Mouse (Mus musculus): ENCODE results near the gene Fam3c. TPM values are rescaled to one million over a fixed set of nuclear protein-coding genes. Genes with fewer than 3 reads are reported as not detected.
A peak's percentile ranks its signal among the peaks of the same experiment; 100 is the strongest.

Fam3c gene
- polyA plus RNA-seq, 1 experiment from 2014 or later: 40.1 TPM

DNA sequence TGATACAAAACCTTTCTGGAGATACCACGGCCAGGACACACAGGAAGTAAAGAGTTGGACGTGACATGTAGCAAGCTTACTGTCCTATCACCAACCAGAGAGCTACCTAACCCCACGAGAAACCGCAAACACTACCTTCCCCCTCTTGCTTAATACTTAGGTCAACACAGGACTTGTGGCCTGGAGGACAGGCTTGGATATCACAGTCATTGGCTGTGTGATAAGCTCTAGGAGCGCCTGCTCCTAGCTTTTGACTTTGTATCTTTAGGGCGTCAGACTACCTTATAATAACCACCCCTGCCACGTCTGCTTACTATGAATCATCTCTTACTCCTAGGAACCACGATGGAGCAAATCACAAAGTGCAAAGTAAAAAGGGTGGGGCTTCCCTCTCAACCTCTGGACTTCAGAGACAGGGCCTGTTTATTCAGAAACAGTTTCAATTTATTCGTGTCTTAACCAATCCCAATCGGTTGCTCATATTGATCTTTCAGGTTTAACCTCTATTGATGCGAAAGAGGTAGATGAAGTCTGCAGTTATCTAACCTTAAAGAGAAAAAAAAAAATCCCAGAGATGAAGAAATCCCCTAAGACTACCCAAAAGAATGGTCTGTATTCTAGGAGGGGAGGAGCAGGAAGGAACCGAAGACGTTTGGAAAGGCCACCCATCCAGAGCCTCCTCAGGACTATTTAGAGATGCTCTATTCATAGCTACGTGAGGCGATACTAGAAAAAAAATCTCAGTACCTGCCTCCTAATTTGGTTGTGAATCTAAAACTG, 16.1 kb downstream of the Fam3c start:
- H3K27me3 ChIP-seq (ENCODE audit: control insufficient read depth, insufficient read depth, low read length): no peaks in the 10 kb centered on the region
- no peaks in the 10 kb centered on the region for H3K9me3 ChIP-seq (ENCODE audit: control insufficient read depth, low read length)
- DNase-seq (ENCODE audit: low spot score) (no peak), ATAC-seq (ENCODE audit: insufficient number of reproducible peaks, low FRiP score, low TSS enrichment, low read depth) (no peak)
- no peaks in the 10 kb centered on the region for H3K36me3 ChIP-seq (ENCODE audit: control insufficient read depth, insufficient read depth, low read length)
- H3K4me2 ChIP-seq (ENCODE audit: low read depth, severe bottlenecking): no peak overlapping the region
- no peak overlapping the region for H3K27ac ChIP-seq (replicated peaks; ENCODE audit: low read depth, low read length)
- WGBS: 93% methylated on average over 15 of the region's 15 CpGs
- no peaks in the 10 kb centered on the region for H3K4me1 ChIP-seq (ENCODE audit: control insufficient read depth, insufficient read depth, low read length)
- H3K9ac ChIP-seq (ENCODE audit: low read length): no peak overlapping the region
- no peak overlapping the region for H3K4me3 ChIP-seq (ENCODE audit: low read depth, low read length)

DNA sequence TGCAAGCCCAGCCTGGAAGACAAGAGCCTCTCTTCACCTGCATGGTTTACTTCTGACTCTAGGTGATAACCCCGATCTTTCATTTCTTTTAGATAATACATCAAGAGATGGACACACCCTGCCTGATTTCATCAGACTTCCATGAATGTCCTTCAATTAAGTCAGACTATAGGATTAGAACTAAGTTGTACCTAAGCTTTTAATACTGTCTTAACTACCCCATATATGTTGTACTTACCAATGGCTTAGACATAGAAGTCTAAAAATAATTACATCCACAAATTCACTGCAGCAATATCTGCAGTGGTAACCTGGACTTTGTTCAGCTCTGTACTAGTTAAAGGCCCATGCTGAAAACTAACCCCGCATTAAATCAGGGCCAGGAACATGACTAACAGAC, 23.5 kb downstream of the Fam3c start:
- no peaks in the 10 kb centered on the region for H3K9me3 ChIP-seq (ENCODE audit: control insufficient read depth, low read length)
- no peaks in the 10 kb centered on the region for H3K36me3 ChIP-seq (ENCODE audit: control insufficient read depth, insufficient read depth, low read length)
- H3K9ac ChIP-seq (ENCODE audit: low read length): no peak overlapping the region
- no peak overlapping the region for H3K4me2 ChIP-seq (ENCODE audit: low read depth, severe bottlenecking)
- DNase-seq (ENCODE audit: low spot score) (no peak), ATAC-seq (ENCODE audit: insufficient number of reproducible peaks, low FRiP score, low TSS enrichment, low read depth) (no peak)
- H3K4me1 ChIP-seq (ENCODE audit: control insufficient read depth, insufficient read depth, low read length): no peaks in the 10 kb centered on the region
- no peak overlapping the region for H3K4me3 ChIP-seq (ENCODE audit: low read depth, low read length)
- WGBS: 91% methylated on average over 2 of the region's 2 CpGs
- H3K27ac ChIP-seq (replicated peaks; ENCODE audit: low read depth, low read length): no peak overlapping the region
- no peaks in the 10 kb centered on the region for H3K27me3 ChIP-seq (ENCODE audit: control insufficient read depth, insufficient read depth, low read length)

DNA sequence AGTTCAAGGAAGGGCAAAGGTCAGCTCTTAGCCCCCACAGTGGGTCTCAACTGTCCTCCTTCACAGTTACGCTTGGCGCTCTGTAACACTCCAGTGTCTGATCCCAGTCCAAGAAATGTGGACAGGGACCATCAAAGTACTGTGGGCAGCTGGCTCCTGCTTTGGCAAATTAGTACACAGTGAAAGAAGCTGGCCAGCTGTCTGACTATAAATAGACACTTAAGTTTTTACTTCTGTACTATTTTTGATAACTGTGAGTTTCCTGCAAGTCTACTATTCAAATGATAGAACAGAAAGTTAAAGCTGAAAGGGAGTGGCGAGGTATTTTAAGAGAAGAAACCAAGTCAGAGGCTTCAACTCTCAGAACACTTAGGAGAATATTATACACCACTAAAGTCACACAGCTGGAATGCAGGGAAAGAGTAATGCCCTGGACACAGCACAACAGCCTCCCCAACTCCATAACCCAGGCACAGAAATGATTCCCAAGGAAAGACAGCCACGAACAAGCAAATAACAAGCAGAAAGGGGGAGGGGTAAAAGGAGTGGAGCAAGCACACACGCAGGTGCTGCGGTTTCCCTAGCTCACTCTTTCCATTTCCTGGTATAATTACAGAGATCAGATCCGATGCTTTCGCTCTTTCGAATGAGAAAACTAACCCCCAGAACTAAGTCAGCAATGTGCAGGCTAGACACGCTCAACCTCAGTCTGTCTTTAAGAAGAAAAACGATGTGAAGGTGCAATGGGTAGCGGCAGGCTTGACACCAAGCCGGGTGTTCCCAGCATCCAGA, 25.7 kb downstream of the Fam3c start:
- H3K9ac ChIP-seq (ENCODE audit: low read length): no peak overlapping the region
- H3K4me1 ChIP-seq (ENCODE audit: control insufficient read depth, insufficient read depth, low read length): no peaks in the 10 kb centered on the region
- H3K4me3 ChIP-seq (ENCODE audit: low read depth, low read length): no peak overlapping the region
- ATAC-seq (ENCODE audit: insufficient number of reproducible peaks, low FRiP score, low TSS enrichment, low read depth) (no peak), DNase-seq (ENCODE audit: low spot score) (no peak)
- H3K9me3 ChIP-seq (ENCODE audit: control insufficient read depth, low read length): no peaks in the 10 kb centered on the region
- H3K27ac ChIP-seq (replicated peaks; ENCODE audit: low read depth, low read length): no peak overlapping the region
- no peaks in the 10 kb centered on the region for H3K36me3 ChIP-seq (ENCODE audit: control insufficient read depth, insufficient read depth, low read length)
- 81% methylated on average over 13 of the region's 13 CpGs for whole genome bisulfite sequencing
- no peak overlapping the region for H3K4me2 ChIP-seq (ENCODE audit: low read depth, severe bottlenecking)
- no peaks in the 10 kb centered on the region for H3K27me3 ChIP-seq (ENCODE audit: control insufficient read depth, insufficient read depth, low read length)

DNA sequence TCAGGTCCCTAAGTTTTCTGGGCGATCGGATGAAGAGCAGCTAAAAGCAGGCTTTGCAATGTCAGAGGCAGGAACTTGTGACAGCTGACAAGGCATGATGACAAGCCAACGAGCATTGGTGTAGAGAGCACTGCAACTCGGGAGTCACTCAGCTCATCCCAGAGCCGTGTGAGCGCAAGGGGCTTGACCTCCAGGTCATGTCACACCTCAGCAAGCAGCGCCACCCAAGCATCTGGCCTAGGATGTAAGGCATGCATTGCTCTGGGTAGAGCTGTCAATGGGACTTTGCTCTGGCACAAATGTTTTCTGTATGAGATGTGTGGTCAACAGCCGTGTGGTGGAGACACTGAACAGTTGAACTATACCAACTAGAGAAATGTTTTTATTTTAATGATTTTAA, 28.1 kb downstream of the Fam3c start:
- no peaks in the 10 kb centered on the region for H3K4me1 ChIP-seq (ENCODE audit: control insufficient read depth, insufficient read depth, low read length)
- no peaks in the 10 kb centered on the region for H3K27me3 ChIP-seq (ENCODE audit: control insufficient read depth, insufficient read depth, low read length)
- H3K9ac ChIP-seq (ENCODE audit: low read length): no peak overlapping the region
- no peaks in the 10 kb centered on the region for H3K36me3 ChIP-seq (ENCODE audit: control insufficient read depth, insufficient read depth, low read length)
- no peak overlapping the region for H3K4me2 ChIP-seq (ENCODE audit: low read depth, severe bottlenecking)
- WGBS: 69% methylated on average over 8 of the region's 8 CpGs
- no peak for DNase-seq (ENCODE audit: low spot score)
- no peak for ATAC-seq (ENCODE audit: insufficient number of reproducible peaks, low FRiP score, low TSS enrichment, low read depth)
- no peaks in the 10 kb centered on the region for H3K9me3 ChIP-seq (ENCODE audit: control insufficient read depth, low read length)
- no peak overlapping the region for H3K4me3 ChIP-seq (ENCODE audit: low read depth, low read length)
- H3K27ac ChIP-seq (replicated peaks; ENCODE audit: low read depth, low read length): no peak overlapping the region

DNA sequence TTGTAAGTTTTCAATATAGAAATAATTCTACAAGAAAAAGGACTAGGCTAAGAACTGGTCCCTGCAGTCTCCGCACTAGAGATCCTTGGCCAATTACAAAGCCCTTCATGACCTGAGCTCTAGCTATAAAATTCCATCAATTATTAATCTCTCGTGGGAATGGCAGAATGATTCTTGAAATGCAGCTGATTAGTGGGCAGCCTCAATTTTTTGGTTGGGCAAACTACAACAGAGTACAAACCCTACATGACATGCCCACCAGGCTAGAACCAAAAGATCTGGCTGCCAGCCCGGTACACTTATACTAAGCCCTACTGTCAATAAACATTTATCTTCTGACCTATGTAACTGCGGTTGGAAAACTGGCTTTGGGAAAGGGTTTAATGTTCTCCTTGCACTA, 29.0 kb downstream of the Fam3c start:
- Histone ChIP-seq H3K9me3 (ENCODE audit: control insufficient read depth, low read length) (no peaks in the 10 kb centered on the region), H3K4me2 (ENCODE audit: low read depth, severe bottlenecking) (no peak overlapping the region), H3K9ac (ENCODE audit: low read length) (no peak overlapping the region), H3K27ac (replicated peaks; ENCODE audit: low read depth, low read length) (no peak overlapping the region), H3K4me3 (ENCODE audit: low read depth, low read length) (no peak overlapping the region), H3K4me1 (ENCODE audit: control insufficient read depth, insufficient read depth, low read length) (no peaks in the 10 kb centered on the region), H3K27me3 (ENCODE audit: control insufficient read depth, insufficient read depth, low read length) (no peaks in the 10 kb centered on the region), H3K36me3 (ENCODE audit: control insufficient read depth, insufficient read depth, low read length) (no peaks in the 10 kb centered on the region)
- no peak for ATAC-seq (ENCODE audit: insufficient number of reproducible peaks, low FRiP score, low TSS enrichment, low read depth)
- 88% methylated on average over 4 of the region's 4 CpGs for WGBS
- no peak for DNase-seq (ENCODE audit: low spot score)

DNA sequence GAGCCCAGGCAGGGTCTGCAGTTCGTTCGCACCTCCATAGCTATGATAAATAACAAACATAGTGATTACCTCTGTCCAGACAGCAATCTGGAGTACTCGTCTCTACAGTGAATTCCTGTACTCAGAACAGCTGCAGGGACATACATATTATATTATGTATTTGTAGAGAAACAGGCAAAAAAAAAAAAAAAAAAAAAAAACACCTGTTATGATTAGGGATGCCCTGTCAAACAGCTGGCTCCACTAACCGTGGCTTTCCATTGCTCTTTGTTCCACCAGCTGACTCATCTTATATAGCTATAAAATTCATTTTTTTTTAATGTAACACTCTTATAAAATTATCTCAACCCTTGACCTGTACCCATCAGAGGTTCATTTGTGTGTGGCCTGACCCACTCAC, 29.8 kb downstream of the Fam3c start:
- 75% methylated on average over 4 of the region's 4 CpGs for WGBS
- ATAC-seq (ENCODE audit: insufficient number of reproducible peaks, low FRiP score, low TSS enrichment, low read depth): 0 out of 2 replicates have a peak, but pooled peaks have one; percentile 28

DNA sequence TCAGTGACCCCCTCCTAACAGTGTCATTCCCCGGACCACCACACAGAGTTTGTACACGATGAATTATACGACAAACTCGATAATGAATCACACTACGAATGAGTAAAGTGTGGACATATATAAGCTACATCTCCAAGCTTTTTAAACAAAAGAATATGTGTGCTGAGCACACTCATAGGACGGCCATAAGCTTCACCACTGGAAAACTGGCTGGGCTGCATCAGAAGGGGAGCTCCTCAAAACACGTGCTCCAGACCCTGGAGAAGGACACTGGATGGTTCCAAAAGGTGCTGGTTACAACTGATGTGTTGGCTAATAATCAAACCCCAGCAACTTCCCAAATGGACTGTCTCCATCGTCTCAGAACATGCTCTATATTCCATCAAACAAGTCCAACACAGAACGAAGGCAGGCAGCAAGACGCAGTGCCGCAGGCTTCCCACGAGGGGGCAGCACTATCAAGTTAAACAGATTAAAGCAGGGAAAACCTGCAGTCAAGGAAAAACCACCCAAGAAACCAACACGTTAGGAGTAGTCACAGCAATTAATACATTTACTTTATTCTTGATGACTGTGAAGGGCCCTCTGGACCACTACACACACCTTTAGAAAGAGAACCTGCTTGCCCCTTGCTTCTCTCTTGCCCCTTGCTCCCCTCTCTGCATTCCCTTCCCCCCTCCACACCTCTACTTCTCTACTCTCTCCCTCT, 30.5 kb downstream of the Fam3c start:
- Histone ChIP-seq H3K27me3 (ENCODE audit: control insufficient read depth, insufficient read depth, low read length) (no peaks in the 10 kb centered on the region), H3K36me3 (ENCODE audit: control insufficient read depth, insufficient read depth, low read length) (no peaks in the 10 kb centered on the region), H3K9ac (ENCODE audit: low read length) (no peak overlapping the region), H3K4me1 (ENCODE audit: control insufficient read depth, insufficient read depth, low read length) (no peaks in the 10 kb centered on the region), H3K4me2 (ENCODE audit: low read depth, severe bottlenecking) (no peak overlapping the region), H3K27ac (replicated peaks; ENCODE audit: low read depth, low read length) (no peak overlapping the region), H3K9me3 (ENCODE audit: control insufficient read depth, low read length) (no peaks in the 10 kb centered on the region), H3K4me3 (ENCODE audit: low read depth, low read length) (no peak overlapping the region)
- ATAC-seq (ENCODE audit: insufficient number of reproducible peaks, low FRiP score, low TSS enrichment, low read depth) (no peak; the same call in 1 of the 2 replicates), DNase-seq (ENCODE audit: low spot score) (peak; percentile 86)
- 63% methylated on average over 13 of the region's 13 CpGs for WGBS

More for the DNA sequence above, 29.8 kb downstream of the Fam3c start:
- H3K9ac ChIP-seq (ENCODE audit: low read length): no peak overlapping the region
- no peaks in the 10 kb centered on the region for H3K4me1 ChIP-seq (ENCODE audit: control insufficient read depth, insufficient read depth, low read length)
- H3K36me3 ChIP-seq (ENCODE audit: control insufficient read depth, insufficient read depth, low read length): no peaks in the 10 kb centered on the region
- H3K4me2 ChIP-seq (ENCODE audit: low read depth, severe bottlenecking): no peak overlapping the region
- no peaks in the 10 kb centered on the region for H3K27me3 ChIP-seq (ENCODE audit: control insufficient read depth, insufficient read depth, low read length)
- H3K4me3 ChIP-seq (ENCODE audit: low read depth, low read length): no peak overlapping the region
- H3K9me3 ChIP-seq (ENCODE audit: control insufficient read depth, low read length): no peaks in the 10 kb centered on the region
- no peak overlapping the region for H3K27ac ChIP-seq (replicated peaks; ENCODE audit: low read depth, low read length)
- DNase-seq (ENCODE audit: low spot score): no peak

DNA sequence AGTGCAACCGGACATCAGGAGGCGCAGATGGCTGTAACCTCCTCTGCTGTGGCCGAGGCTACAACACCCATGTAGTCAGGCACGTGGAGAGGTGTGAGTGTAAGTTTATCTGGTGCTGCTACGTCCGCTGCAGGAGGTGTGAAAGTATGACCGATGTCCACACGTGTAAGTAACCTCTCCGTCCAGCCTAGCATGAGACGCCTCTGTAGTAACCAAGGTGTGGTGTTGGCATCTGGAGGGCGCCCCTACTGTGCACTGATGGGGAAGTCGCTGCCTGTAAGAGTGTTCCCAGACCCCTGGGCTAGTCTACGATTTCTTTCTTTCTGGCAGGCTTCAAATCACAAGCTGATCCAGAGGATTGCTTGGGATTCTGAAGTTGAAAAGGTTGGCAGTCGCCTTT, 58.0 kb downstream of the Fam3c start:
- Histone ChIP-seq H3K27me3 (ENCODE audit: control insufficient read depth, insufficient read depth, low read length) (no peaks in the 10 kb centered on the region), H3K27ac (replicated peaks; ENCODE audit: low read depth, low read length) (no peak overlapping the region), H3K9me3 (ENCODE audit: control insufficient read depth, low read length) (no peaks in the 10 kb centered on the region), H3K4me1 (ENCODE audit: control insufficient read depth, insufficient read depth, low read length) (peaks cover 4% of the 10 kb centered on the region; the same call in 1 of the 2 replicates), H3K36me3 (ENCODE audit: control insufficient read depth, insufficient read depth, low read length) (no peaks in the 10 kb centered on the region), H3K9ac (ENCODE audit: low read length) (no peak overlapping the region), H3K4me2 (ENCODE audit: low read depth, severe bottlenecking) (no peak overlapping the region), H3K4me3 (ENCODE audit: low read depth, low read length) (no peak overlapping the region)
- 58% methylated on average over 14 of the region's 14 CpGs for WGBS
- DNase-seq (ENCODE audit: low spot score): no peak
- no peak for ATAC-seq (ENCODE audit: insufficient number of reproducible peaks, low FRiP score, low TSS enrichment, low read depth)

Data from limb, embryonic 11.5 days (tissue).